Mouse (Mus musculus) lung, postnatal 0 days (tissue): ENCODE data around the gene Gm4871.

Experiments
- CTCF ChIP-seq: IDR thresholded peaks from 2 replicates; pipeline ENCODE4 v1.5.1; 2016; ENCODE audit warnings: antibody characterized with exemption, mild to moderate bottlenecking
- EP300 ChIP-seq: IDR thresholded peaks from 2 replicates; pipeline ENCODE4 v1.6.1; 2016; ENCODE audit warnings: antibody characterized with exemption, mild to moderate bottlenecking, control low read depth

- TF ChIP-seq CTCF: no peak
- no peak for TF ChIP-seq EP300
These were observed 25.4 kb upstream of the Gm4871 start for GRCm38 (mm10) chr5:145057907-145058306.
